Mouse (Mus musculus) urinary bladder, postnatal 4 days (tissue): Measurements from ENCODE around the gene Atad5.
"Not testable (repeated sequence)": the region's sequence is repeated elsewhere in the genome, so short reads cannot be mapped to it uniquely, and the experiment has no call there.

Source experiments
- DNase-seq, 2 experiments: peaks; one replicate each; pipeline ENCODE4 v3.0.0; 2021 to 2022; ENCODE audit warnings: low spot score in 2 of 2

Gene Atad5

GRCm38 (mm10) chr11:80081786-80082319 is 7.3 kb upstream of the Atad5 start:
- no peak for DNase-seq

DNA sequence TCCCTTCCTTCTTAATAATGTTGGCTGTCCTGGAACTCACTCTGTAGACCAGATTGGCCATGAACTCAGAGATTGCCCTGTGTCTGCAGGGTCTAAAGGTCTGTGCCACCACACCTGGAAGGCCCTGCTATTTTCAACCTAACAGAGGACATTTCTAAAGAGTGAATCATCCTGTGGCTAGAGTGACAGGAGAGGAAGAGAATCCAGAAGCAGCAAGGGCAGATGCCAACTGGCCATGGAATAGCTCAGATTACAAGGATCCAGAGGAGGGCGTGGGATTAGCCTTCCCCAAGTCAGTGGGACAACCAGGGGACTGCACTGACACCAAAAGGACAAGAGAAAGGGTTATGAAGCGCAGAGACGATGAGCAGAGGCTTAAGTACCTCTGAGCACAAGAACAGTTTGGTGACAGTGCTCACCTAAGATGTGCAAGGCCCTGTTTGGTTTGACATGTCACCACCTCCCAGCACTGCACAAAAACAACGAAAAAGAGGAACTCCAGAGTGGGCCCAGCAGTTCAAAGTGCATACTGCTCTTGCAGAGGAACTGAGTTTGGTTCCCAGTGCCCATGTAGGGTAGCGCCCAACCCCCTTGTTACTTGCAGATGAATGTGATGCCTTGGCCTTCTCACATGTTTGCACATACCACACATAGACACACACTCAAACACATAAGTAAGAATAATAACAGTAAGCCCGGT is 3.7 kb upstream of the Atad5 start:
- DNase-seq, result no peak

- DNase-seq, result peak; percentile 58 to 81
Measured at GRCm38 (mm10) chr11:80086844-80087243, 2.4 kb upstream of the Atad5 start.

- no peak for DNase-seq
Measured at GRCm38 (mm10) chr11:80089817-80090214, 616 bp downstream of the Atad5 start.

GRCm38 (mm10) chr11:80090555-80091164 is 1.5 kb downstream of the Atad5 start:
- no peak for DNase-seq

- DNase-seq, result no peak
Measured at GRCm38 (mm10) chr11:80098444-80099056, 9.3 kb downstream of the Atad5 start.

DNA sequence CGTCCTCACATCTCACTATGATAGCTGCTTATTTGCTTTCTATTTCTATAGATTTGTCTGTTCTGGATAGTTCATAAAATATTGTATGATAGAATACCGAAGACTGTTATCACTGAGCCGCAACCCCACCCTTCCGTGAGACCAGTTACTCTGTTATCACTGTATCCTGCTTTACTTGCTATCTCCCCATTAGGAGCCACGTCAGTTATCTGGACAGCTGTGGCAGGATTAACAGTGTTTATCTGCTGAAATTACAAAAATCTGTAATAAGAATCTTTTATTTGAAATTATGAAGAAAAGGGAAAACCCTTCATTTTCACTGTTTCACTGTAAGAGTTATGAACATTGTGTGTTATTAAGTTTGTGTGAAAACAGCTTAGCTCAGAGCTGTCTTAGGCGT is 12.1 kb downstream of the Atad5 start:
- DNase-seq, result no peak

DNA sequence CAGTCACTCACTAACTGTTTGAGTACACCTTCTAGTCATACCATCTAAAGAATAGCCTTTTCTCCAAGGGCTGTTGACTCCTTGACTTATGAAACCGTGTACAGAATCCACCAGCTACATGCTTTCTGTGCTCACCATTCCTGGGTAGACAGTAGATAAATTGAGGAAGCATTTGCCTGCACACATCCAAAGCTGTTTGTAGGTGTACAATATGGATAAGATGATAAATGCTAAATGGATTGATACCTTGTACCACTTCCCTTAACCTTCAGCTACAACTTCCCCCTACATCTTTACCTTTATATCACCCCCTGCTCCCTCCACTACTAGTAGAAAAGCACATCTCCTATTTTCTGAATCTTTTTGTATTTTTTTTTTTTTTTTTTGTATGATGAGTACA is 15.2 kb downstream of the Atad5 start:
- DNase-seq, result no peak

GRCm38 (mm10) chr11:80116411-80116810 is 27.2 kb downstream of the Atad5 start:
- DNase-seq, result no peak

DNA sequence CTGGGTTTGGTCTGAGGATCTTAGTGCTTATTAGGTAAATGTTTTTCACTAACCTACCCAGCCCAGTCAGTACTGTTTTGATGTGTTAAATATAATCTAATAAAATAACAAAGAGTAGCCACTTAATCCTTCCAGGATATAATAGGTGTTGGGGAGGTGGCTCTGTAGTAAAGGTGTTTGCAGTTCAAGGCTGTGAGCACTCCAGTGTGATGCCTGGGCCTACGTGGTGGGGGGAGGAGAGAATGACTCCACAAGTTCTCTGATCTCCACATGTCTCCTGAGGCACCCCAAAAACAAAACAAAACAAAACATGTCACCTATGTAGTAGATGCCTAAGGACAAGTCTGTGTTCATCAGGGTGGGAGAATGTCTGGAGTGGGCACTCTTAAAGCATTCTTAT is 42.9 kb downstream of the Atad5 start:
- no peak for DNase-seq

GRCm38 (mm10) chr11:80134744-80135143 is 45.5 kb downstream of the Atad5 start:
- no peak for DNase-seq

- DNase-seq, result no peak
Measured at GRCm38 (mm10) chr11:80135954-80136683, 46.9 kb downstream of the Atad5 start.

DNA sequence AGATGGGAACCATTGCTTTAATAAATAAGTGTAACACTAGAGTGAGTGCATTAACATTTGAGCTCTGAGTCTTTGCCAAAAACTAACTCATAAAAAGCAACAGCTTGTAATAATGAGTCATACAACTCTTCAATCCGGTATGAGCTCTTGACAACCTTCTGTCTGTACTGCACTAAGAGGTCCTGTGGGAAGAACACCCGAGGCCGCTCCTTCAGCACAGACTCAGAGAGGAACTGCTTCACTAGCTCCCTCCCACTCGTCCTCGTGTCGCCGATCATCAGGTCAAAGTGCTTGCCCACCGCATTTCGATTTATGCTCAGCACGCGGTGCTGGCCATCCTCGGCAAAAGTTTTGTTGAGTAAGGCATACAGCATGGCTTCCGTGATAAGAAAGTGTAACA is 47.6 kb downstream of the Atad5 start:
- DNase-seq, result no peak

DNA sequence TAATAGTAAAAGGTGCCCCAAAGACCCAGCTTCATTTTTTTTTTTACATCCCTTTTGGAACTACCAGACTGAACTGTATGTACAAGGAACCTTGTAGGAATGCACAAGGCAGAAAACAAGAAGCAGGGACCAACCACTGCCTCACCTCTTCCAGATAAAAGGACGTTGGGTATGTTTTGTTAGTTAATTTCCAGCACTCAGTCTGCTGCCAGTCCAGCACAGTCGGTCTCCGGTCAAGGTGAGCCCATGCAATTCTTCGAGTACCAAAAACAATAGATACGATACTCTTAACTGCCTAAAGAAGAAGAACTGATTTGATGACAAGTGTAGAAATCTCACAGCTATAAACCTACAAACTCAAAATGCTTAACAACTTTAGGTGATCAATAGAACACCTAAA is 48.6 kb downstream of the Atad5 start:
- DNase-seq, result no peak

- DNase-seq, result peak; percentile 78 to 79
Measured at GRCm38 (mm10) chr11:80141825-80142521, 52.8 kb downstream of the Atad5 start, which contains the start of gene Tefm. Gene Tefm, minus strand, starts transcription at chr11:80142175.

- no peak for DNase-seq
Measured at GRCm38 (mm10) chr11:80142872-80143271, 53.7 kb downstream of the Atad5 start.

GRCm38 (mm10) chr11:80145787-80146275 is 56.6 kb downstream of the Atad5 start:
- DNase-seq, result no peak

DNA sequence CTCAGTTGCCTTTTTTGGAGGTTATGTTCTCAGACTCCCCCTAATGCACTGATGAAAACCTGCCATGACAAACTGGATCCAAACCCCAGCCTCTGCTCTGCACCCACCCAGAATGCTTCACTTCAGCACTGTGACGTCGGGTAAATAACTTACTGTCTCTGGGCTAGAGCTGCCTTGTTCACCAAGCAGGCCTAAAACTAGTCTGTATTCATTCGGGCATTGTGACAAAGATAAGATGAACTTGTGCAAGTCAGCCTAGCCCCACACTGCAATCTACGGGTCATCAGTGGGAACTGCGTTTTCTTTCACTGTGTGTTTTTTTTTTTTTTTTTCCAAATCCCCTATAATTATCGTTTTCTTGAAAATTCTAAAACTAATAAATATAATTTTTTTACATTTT is 58.5 kb downstream of the Atad5 start:
- no peak for DNase-seq

- no peak for DNase-seq
Measured at GRCm38 (mm10) chr11:80148313-80148712, 59.1 kb downstream of the Atad5 start.

DNA sequence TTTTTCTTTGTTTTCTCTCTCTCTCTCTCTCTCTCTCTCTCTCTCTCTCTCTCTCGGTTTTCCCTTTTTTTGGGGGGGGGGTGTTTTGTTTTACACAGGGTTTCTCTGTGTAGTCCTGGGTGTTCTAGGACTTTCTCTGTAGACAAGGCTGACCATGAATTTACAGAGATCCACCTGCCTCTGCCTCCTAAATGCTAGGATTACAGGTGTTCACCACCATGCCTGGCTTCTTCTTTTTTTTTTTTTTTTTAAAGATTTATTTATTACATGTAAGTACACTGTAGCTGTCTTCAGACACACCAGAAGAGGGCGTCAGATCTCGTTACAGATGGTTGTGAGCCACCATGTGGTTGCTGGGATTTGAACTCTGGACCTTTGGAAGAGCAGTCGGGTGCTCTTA is 59.8 kb downstream of the Atad5 start:
- not testable (repeated sequence) for DNase-seq

DNA sequence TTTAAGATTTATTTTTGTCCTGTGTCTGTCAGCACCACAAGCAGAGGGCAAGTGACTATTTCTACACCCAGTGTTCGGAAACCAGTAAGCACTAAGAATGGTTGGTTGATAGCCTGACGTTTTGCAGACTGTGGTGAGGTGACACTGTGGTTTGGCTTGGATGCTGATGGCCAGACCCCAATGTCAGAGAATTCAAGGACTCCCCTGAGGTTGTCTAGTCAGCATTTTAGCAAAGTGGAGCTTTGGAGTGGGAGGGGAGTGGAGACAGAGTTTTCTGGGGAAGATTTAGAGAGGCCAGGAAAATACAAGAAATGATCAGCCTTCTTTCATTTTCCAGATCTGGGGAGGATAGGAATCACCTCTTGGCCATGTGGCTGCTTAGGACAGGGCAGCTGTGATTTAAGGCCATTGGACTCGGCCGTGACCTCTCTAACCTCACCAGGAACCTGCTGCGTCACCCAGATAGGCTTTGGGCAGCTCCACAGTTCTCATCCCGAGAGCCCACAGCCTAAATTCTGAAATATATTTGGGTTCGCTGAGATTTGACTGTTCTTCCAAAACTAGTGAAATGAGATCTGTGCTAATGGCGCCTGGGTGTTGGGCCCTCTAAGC is 60.3 kb downstream of the Atad5 start:
- no peak for DNase-seq
